Mouse (Mus musculus) liver, adult (tissue): ENCODE measurements around the gene Olfr935.

Experiments used
- GATA4 ChIP-seq: IDR thresholded peaks from 2 replicates; pipeline ENCODE4 v1.6.1; 2014; ENCODE audit warnings: mild to moderate bottlenecking, low read length; ENCODE audit not compliant: insufficient replicate concordance

Olfr935 gene

DNA sequence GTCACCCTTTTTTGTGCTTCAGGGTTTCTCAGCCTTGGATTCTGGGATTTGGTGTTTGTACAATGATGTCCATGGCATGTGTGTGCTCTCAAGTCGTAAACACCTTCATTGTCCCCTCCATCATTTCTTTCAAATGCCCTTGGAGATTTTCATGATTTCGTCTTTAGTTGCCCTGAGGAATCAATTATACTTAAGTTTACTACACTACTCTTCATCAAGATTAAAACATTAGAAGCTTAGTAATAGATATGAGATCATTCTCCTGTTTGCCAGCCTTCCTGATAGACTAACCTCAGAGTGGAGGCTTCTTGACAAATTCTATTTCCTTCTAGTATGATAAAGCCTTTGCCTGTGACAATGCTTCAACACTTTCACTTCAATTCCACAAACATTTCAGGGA is at the start of gene Olfr935:
Gene Olfr935 (minus strand): TSS at position 101 of the 400 bp plus-strand sequence.
- TF ChIP-seq GATA4, result no peak

DNA sequence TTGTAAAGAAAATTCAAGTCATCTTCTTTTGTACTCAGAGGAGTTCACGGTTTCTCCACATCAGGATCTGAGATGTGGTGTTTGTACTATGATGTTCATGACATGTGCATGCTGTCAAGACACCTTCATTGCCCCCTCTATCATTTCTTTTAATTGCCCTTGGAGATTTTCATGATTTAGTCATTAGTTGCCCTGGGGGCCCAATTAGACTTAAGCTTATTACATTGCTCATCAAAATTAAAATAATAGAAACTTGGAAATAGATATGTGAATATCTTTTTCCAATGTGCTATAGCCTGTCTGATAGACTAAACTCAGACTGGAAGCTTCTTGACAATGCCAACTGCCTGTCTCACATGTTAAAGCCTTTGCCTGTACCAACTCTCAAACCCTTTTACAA is 23.8 kb upstream of the Olfr935 start, which contains the start of gene Olfr146:
Gene Olfr146 (minus strand): TSS at position 101 of the 400 bp plus-strand sequence.
- TF ChIP-seq GATA4, result no peak

DNA sequence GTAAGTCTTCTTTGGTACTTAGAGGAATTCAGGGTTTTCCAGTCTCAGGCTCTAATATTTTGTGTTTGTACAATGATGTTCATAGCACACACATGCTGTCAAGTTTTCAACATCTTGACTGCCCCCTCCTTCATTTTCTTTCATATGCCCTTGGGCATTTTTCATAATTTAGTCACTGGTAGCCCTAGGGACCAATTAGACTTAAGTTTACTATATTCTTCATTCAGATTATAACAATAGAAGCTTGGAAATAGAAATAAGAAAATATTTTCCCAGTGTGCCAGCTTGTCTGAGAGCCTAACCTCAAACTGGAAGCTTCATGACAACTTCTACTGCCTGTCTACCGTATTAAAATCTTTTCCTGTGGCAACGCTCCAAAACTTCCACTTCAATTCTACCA is 11.3 kb downstream of the Olfr935 start, which contains the start of gene Olfr934:
Gene Olfr934 (minus strand): TSS at position 101 of the 400 bp plus-strand sequence.
- no peak for TF ChIP-seq GATA4

GRCm38 (mm10) chr9:38972013-38972412 is 27.5 kb downstream of the Olfr935 start, which contains the start of gene Olfr933:
Olfr933 (plus strand) TSS chr9:38972313.
- TF ChIP-seq GATA4, result no peak

DNA sequence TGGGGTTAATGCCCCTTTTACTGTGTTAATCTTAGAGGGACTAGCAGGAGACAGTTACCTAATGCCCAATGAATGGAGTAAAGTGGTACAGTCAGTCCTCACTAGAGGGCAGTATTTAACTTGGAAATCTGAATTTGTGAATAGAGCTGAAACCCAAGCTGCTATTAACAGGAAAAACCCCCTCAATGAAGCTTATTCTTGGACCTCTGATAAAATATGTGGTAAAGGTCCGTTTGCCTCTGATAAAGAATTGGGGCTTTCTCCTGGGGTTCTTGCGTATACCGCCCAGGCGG is 45.4 kb downstream of the Olfr935 start:
- TF ChIP-seq GATA4, result no peak

GRCm38 (mm10) chr9:38953401-38954123 is 45.9 kb downstream of the Olfr935 start:
- TF ChIP-seq GATA4, result no peak
